Mouse (Mus musculus): Measurements from ENCODE around the gene Inca1. TPM values are rescaled to one million over a fixed set of nuclear protein-coding genes. Genes with fewer than 3 reads are reported as not detected.

Gene Inca1
- polyA plus RNA-seq, 1 experiment from 2014 or later: 1.5 TPM

GRCm38 (mm10) chr11:70678092-70678491 lies 21.9 kb downstream of the Inca1 start:
- WGBS: 68% methylated on average over 9 of the region's 9 CpGs
- no peaks in the 10 kb centered on the region for H3K9me3 ChIP-seq (ENCODE audit: control insufficient read depth, low read length)
- peaks cover 6% of the 10 kb centered on the region for H3K4me1 ChIP-seq (replicated peaks; ENCODE audit: control insufficient read depth, insufficient read depth, low read length)
- H3K4me3 ChIP-seq (ENCODE audit: low read length): no peak overlapping the region
- no peaks in the 10 kb centered on the region for H3K27me3 ChIP-seq (ENCODE audit: control insufficient read depth, insufficient read depth, low read depth, low read length)
- no peak for ATAC-seq (ENCODE audit: low read depth)
- peaks cover 21% of the 10 kb centered on the region for H3K36me3 ChIP-seq (ENCODE audit: control insufficient read depth, insufficient read depth, low read length)
- no peak overlapping the region for H3K27ac ChIP-seq (ENCODE audit: low read length)
- H3K9ac ChIP-seq (ENCODE audit: low read length): no peak overlapping the region
- no peak overlapping the region for H3K4me2 ChIP-seq (ENCODE audit: low read depth, low read length)

- no peak overlapping the region for H3K4me2 ChIP-seq (ENCODE audit: low read depth, low read length)
- H3K27me3 ChIP-seq (ENCODE audit: control insufficient read depth, insufficient read depth, low read depth, low read length): no peaks in the 10 kb centered on the region
- H3K4me1 ChIP-seq (replicated peaks; ENCODE audit: control insufficient read depth, insufficient read depth, low read length): peaks cover 6% of the 10 kb centered on the region
- no peak for ATAC-seq (ENCODE audit: low read depth)
- peaks cover 9% of the 10 kb centered on the region for H3K36me3 ChIP-seq (ENCODE audit: control insufficient read depth, insufficient read depth, low read length)
- WGBS: 66% methylated on average over 11 of the region's 11 CpGs
- no peak overlapping the region for H3K4me3 ChIP-seq (ENCODE audit: low read length)
- no peak overlapping the region for H3K9ac ChIP-seq (ENCODE audit: low read length)
- H3K9me3 ChIP-seq (ENCODE audit: control insufficient read depth, low read length): no peaks in the 10 kb centered on the region
- H3K27ac ChIP-seq (ENCODE audit: low read length): no peak overlapping the region
Observed at GRCm38 (mm10) chr11:70674501-70674900, 25.5 kb downstream of the Inca1 start.

- ATAC-seq (ENCODE audit: low read depth): no peak
- Histone ChIP-seq H3K9ac (ENCODE audit: low read length) (no peak overlapping the region), H3K4me2 (ENCODE audit: low read depth, low read length) (no peak overlapping the region)
Observed at GRCm38 (mm10) chr11:70674014-70674413, 25.9 kb downstream of the Inca1 start.

GRCm38 (mm10) chr11:70671333-70672047 lies 28.5 kb downstream of the Inca1 start:
- Histone ChIP-seq H3K27me3 (ENCODE audit: control insufficient read depth, insufficient read depth, low read depth, low read length) (no peaks in the 10 kb centered on the region), H3K4me1 (replicated peaks; ENCODE audit: control insufficient read depth, insufficient read depth, low read length) (peaks cover 16% of the 10 kb centered on the region), H3K4me3 (ENCODE audit: low read length) (no peak overlapping the region), H3K27ac (ENCODE audit: low read length) (no peak overlapping the region), H3K9me3 (ENCODE audit: control insufficient read depth, low read length) (no peaks in the 10 kb centered on the region), H3K4me2 (ENCODE audit: low read depth, low read length) (no peak overlapping the region), H3K36me3 (ENCODE audit: control insufficient read depth, insufficient read depth, low read length) (peaks cover 5% of the 10 kb centered on the region), H3K9ac (ENCODE audit: low read length) (no peak overlapping the region)
- no peak for ATAC-seq (ENCODE audit: low read depth)
- 87% methylated on average over 16 of the region's 16 CpGs for WGBS

More at GRCm38 (mm10) chr11:70674014-70674413, 25.9 kb downstream of the Inca1 start:
- WGBS: 76% methylated on average over 6 of the region's 6 CpGs
- Histone ChIP-seq H3K4me1 (replicated peaks; ENCODE audit: control insufficient read depth, insufficient read depth, low read length) (peaks cover 6% of the 10 kb centered on the region), H3K9me3 (ENCODE audit: control insufficient read depth, low read length) (no peaks in the 10 kb centered on the region), H3K36me3 (ENCODE audit: control insufficient read depth, insufficient read depth, low read length) (peaks cover 5% of the 10 kb centered on the region), H3K4me3 (ENCODE audit: low read length) (no peak overlapping the region), H3K27me3 (ENCODE audit: control insufficient read depth, insufficient read depth, low read depth, low read length) (no peaks in the 10 kb centered on the region), H3K27ac (ENCODE audit: low read length) (no peak overlapping the region)

- H3K4me2 ChIP-seq (ENCODE audit: low read depth, low read length): peak overlapping the region; percentile 87
- H3K27me3 ChIP-seq (ENCODE audit: control insufficient read depth, insufficient read depth, low read depth, low read length): no peaks in the 10 kb centered on the region
- H3K27ac ChIP-seq (ENCODE audit: low read length): peak overlapping the region; percentile 99
- H3K36me3 ChIP-seq (ENCODE audit: control insufficient read depth, insufficient read depth, low read length): peaks cover 3% of the 10 kb centered on the region; the same call in 1 of the 2 replicates
- 39% methylated on average over 14 of the region's 14 CpGs for WGBS
- H3K9ac ChIP-seq (ENCODE audit: low read length): peak overlapping the region; percentile 81
- no peak for ATAC-seq (ENCODE audit: low read depth)
- H3K4me1 ChIP-seq (replicated peaks; ENCODE audit: control insufficient read depth, insufficient read depth, low read length): peaks cover 16% of the 10 kb centered on the region
- H3K9me3 ChIP-seq (ENCODE audit: control insufficient read depth, low read length): no peaks in the 10 kb centered on the region
- H3K4me3 ChIP-seq (ENCODE audit: low read length): peak overlapping the region; percentile 69
Observed at GRCm38 (mm10) chr11:70670483-70670882, 29.5 kb downstream of the Inca1 start.

GRCm38 (mm10) chr11:70669582-70670345 lies 30.2 kb downstream of the Inca1 start:
- peak overlapping the region; percentile 87 for H3K4me2 ChIP-seq (ENCODE audit: low read depth, low read length)
- H3K9ac ChIP-seq (ENCODE audit: low read length): peak overlapping the region; percentile 81
- H3K27me3 ChIP-seq (ENCODE audit: control insufficient read depth, insufficient read depth, low read depth, low read length): no peaks in the 10 kb centered on the region
- H3K9me3 ChIP-seq (ENCODE audit: control insufficient read depth, low read length): no peaks in the 10 kb centered on the region
- peak overlapping the region; percentile 69 for H3K4me3 ChIP-seq (ENCODE audit: low read length)
- H3K27ac ChIP-seq (ENCODE audit: low read length): peak overlapping the region; percentile 99
- peaks cover 6% of the 10 kb centered on the region; the same call in 1 of the 2 replicates for H3K36me3 ChIP-seq (ENCODE audit: control insufficient read depth, insufficient read depth, low read length)
- WGBS: under 1% methylated on average over 31 of the region's 31 CpGs
- H3K4me1 ChIP-seq (replicated peaks; ENCODE audit: control insufficient read depth, insufficient read depth, low read length): peaks cover 16% of the 10 kb centered on the region
- peak; percentile 23 for ATAC-seq (ENCODE audit: low read depth)

GRCm38 (mm10) chr11:70668771-70669505 lies 31.0 kb downstream of the Inca1 start, which contains the start of gene Spag7:
Spag7 (minus strand) TSS chr11:70669416.
- H3K4me2 ChIP-seq (ENCODE audit: low read depth, low read length): peak within 1 kb of the TSS; percentile 87
- peak; percentile 96 for ATAC-seq (ENCODE audit: low read depth)
- under 1% methylated on average over 44 of the region's 44 CpGs for WGBS

GRCm38 (mm10) chr11:70668335-70668770 lies 31.6 kb downstream of the Inca1 start:
- peaks cover 18% of the 10 kb centered on the region; the same call in 1 of the 2 replicates for H3K36me3 ChIP-seq (ENCODE audit: control insufficient read depth, insufficient read depth, low read length)
- H3K27me3 ChIP-seq (ENCODE audit: control insufficient read depth, insufficient read depth, low read depth, low read length): no peaks in the 10 kb centered on the region
- peak overlapping the region; percentile 87 for H3K4me2 ChIP-seq (ENCODE audit: low read depth, low read length)
- H3K4me1 ChIP-seq (replicated peaks; ENCODE audit: control insufficient read depth, insufficient read depth, low read length): peaks cover 16% of the 10 kb centered on the region
- peak overlapping the region; percentile 96 for H3K27ac ChIP-seq (ENCODE audit: low read length)
- WGBS: under 1% methylated on average over 15 of the region's 15 CpGs
- peak overlapping the region; percentile 69 for H3K4me3 ChIP-seq (ENCODE audit: low read length)
- peak overlapping the region; percentile 74 for H3K9ac ChIP-seq (ENCODE audit: low read length)
- no peaks in the 10 kb centered on the region for H3K9me3 ChIP-seq (ENCODE audit: control insufficient read depth, low read length)
- peak; percentile 63 for ATAC-seq (ENCODE audit: low read depth)

More at GRCm38 (mm10) chr11:70668771-70669505, 31.0 kb downstream of the Inca1 start, which contains the start of gene Spag7:
- H3K4me1 ChIP-seq (replicated peaks; ENCODE audit: control insufficient read depth, insufficient read depth, low read length): peaks cover 16% of the 10 kb centered on the region
- H3K36me3 ChIP-seq (ENCODE audit: control insufficient read depth, insufficient read depth, low read length): peaks cover 15% of the 10 kb centered on the region; the same call in 1 of the 2 replicates
- peak within 1 kb of the TSS; percentile 99 for H3K27ac ChIP-seq (ENCODE audit: low read length)
- H3K4me3 ChIP-seq (ENCODE audit: low read length): peak within 1 kb of the TSS; percentile 69
- no peaks in the 10 kb centered on the region for H3K9me3 ChIP-seq (ENCODE audit: control insufficient read depth, low read length)
- peak within 1 kb of the TSS; percentile 81 for H3K9ac ChIP-seq (ENCODE audit: low read length)
- H3K27me3 ChIP-seq (ENCODE audit: control insufficient read depth, insufficient read depth, low read depth, low read length): no peaks in the 10 kb centered on the region

Measured in lung, embryonic 16.5 days (tissue).